Mouse (Mus musculus): ENCODE results near the gene Rnf150. TPM values are rescaled to one million over a fixed set of nuclear protein-coding genes. Genes with fewer than 3 reads are reported as not detected.

The Rnf150 gene
- 0.83 and 1.9 TPM in 2 replicates for polyA plus RNA-seq (2012; ENCODE audit: low replicate concordance)

DNA sequence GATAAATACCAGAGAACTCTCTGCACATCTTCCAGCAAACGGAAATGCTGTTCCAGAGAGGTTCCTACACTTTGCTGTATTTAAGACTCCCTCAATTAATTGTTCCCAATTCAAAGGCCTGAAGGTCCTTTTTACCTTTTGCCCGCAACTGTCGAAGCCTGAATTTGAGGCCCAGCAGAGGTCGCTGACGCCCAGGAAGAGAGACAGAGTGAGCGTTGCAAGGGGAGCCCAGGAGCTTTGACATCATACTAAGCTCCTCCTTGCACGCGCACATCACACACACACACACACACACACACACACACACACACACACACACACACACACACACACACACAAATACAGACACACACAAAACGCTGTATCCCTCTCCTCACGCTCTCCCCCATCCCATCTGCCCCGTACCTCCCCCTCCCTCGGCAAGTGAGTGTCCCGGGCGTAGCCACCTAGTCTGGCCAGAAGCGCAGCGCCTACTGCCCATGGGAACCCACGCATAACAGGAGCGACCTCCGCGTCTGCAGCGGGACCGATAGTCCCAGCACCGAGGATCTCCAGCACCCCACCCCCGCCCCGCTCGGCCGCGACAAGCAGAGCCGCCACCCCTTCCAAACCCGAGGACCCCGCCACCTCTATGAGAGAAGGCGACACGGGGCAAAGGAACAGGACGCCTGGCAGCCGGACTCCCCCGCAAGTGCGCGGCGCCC is at the start of gene Rnf150:
Rnf150 (plus strand) TSS at position 316 of the 704 bp plus-strand sequence.

Other genes starting within 250 kb of the Rnf150 start
- gene Zfp330, start 89.2 kb upstream of the Rnf150 start, polyA plus RNA-seq (2012; ENCODE audit: low replicate concordance), result 5.0 and 47.7 TPM in 2 replicates

All from hematopoietic multipotent progenitor cell, adult 10-12 weeks (in vitro differentiated cells).